Mouse (Mus musculus): ENCODE data around the gene Donson. TPM values are rescaled to one million over a fixed set of nuclear protein-coding genes. Genes with fewer than 3 reads are reported as not detected.

Donson gene
- total and polyA plus RNA-seq, 3 experiments: 25.4 to 33.9 TPM; not detected in 1

GRCm38 (mm10) chr16:91688023-91688618 is 449 bp downstream of the Donson start:
- peaks cover 6 to 12% of the 10 kb centered on the region in 2 experiments; a peak in 3 of 4 replicates for H3K4me1 ChIP-seq (ENCODE audit: control insufficient read depth in 1 of 2, insufficient read depth in 2 of 2, low read length in 2 of 2)

GRCm38 (mm10) chr16:91686369-91686768 is 2.2 kb downstream of the Donson start:
- peaks cover 6 to 12% of the 10 kb centered on the region in 2 experiments; a peak in 3 of 4 replicates for H3K4me1 ChIP-seq (ENCODE audit: control insufficient read depth in 1 of 2, insufficient read depth in 2 of 2, low read length in 2 of 2)
- no peak for DNase-seq (ENCODE audit: low read depth, low spot score)

More at GRCm38 (mm10) chr16:91688023-91688618, 449 bp downstream of the Donson start:
- H3K27me3 ChIP-seq (ENCODE audit: control insufficient read depth in 1 of 2, insufficient read depth in 2 of 2, low read length in 2 of 2): no peaks in the 10 kb centered on the region
- peaks cover 20% of the 10 kb centered on the region for H3K79me2 ChIP-seq (ENCODE audit: control insufficient read depth, insufficient read depth, low read length, poor library complexity)
- H3K4me3 ChIP-seq (ENCODE audit: control insufficient read depth in 1 of 2, insufficient read depth in 1 of 2, low read depth in 2 of 2, low read length in 2 of 2): peak overlapping the region; percentile 89 to 92
- peak overlapping the region; percentile 99 for H3K9ac ChIP-seq (ENCODE audit: control insufficient read depth, low read depth, low read length, poor library complexity, severe bottlenecking)
- H3K9me3 ChIP-seq (replicated peaks; ENCODE audit: insufficient read depth, low read length): no peaks in the 10 kb centered on the region
- TF ChIP-seq BHLHE40 (IDR thresholded peaks at IDR 0.05; ENCODE audit: borderline replicate concordance, low read depth, low read length): no peak
- no peak for TF ChIP-seq GABPA (IDR thresholded peaks at IDR 0.05; ENCODE audit: low read depth, low read length)
- no peak for TF ChIP-seq HCFC1 (IDR thresholded peaks at IDR 0.05; ENCODE audit: low read depth, low read length)
- peak overlapping the region; percentile 86 for H3K27ac ChIP-seq (ENCODE audit: control insufficient read depth, low read depth, low read length)
- DNase-seq (ENCODE audit: low read depth, low spot score): peak; percentile 46
- peaks cover 6 to 21% of the 10 kb centered on the region in 2 experiments for H3K36me3 ChIP-seq (ENCODE audit: control insufficient read depth in 1 of 2, insufficient read depth in 2 of 2, low read length in 2 of 2)

GRCm38 (mm10) chr16:91685526-91685925 is 3.0 kb downstream of the Donson start:
- DNase-seq (ENCODE audit: low read depth, low spot score): no peak
- H3K79me2 ChIP-seq (ENCODE audit: control insufficient read depth, insufficient read depth, low read length, poor library complexity): peaks cover 20% of the 10 kb centered on the region
- H3K4me1 ChIP-seq (ENCODE audit: control insufficient read depth in 1 of 2, insufficient read depth in 2 of 2, low read length in 2 of 2): peaks cover 6 to 12% of the 10 kb centered on the region in 2 experiments; a peak in 3 of 4 replicates
- no peaks in the 10 kb centered on the region for H3K27me3 ChIP-seq (ENCODE audit: control insufficient read depth in 1 of 2, insufficient read depth in 2 of 2, low read length in 2 of 2)
- H3K9ac ChIP-seq (ENCODE audit: control insufficient read depth, low read depth, low read length, poor library complexity, severe bottlenecking): no peak overlapping the region
- TF ChIP-seq TAL1 (IDR thresholded peaks at IDR 0.05; ENCODE audit: low read length) (no peak), CTCF (IDR thresholded peaks at IDR 0.05 in 2 of 3, conservative IDR thresholded peaks at IDR 0.05 in 1 of 3; ENCODE audit: control insufficient read depth in 1 of 3, insufficient read depth in 1 of 3, low read depth in 2 of 3, low read length in 3 of 3, poor library complexity in 1 of 3, severe bottlenecking in 1 of 3) (no peak), ZNF384 (IDR thresholded peaks at IDR 0.05; ENCODE audit: low read depth, low read length) (no peak), POLR2AphosphoS2 (IDR thresholded peaks at IDR 0.05; ENCODE audit: low read length) (no peak), GABPA (IDR thresholded peaks at IDR 0.05; ENCODE audit: low read depth, low read length) (no peak), ZKSCAN1 (IDR thresholded peaks at IDR 0.05; ENCODE audit: low read depth, low read length) (no peak), JUND (IDR thresholded peaks at IDR 0.05; ENCODE audit: low read depth, low read length) (no peak), MAFK (IDR thresholded peaks at IDR 0.05; ENCODE audit: borderline replicate concordance, low read depth, low read length) (no peak), BHLHE40 (IDR thresholded peaks at IDR 0.05; ENCODE audit: borderline replicate concordance, low read depth, low read length) (no peak), POLR2AphosphoS5 (IDR thresholded peaks at IDR 0.05; ENCODE audit: borderline replicate concordance, low read depth, low read length) (no peak), MYC (IDR thresholded peaks at IDR 0.05; ENCODE audit: low read depth, low read length) (no peak), E2F4 (IDR thresholded peaks at IDR 0.05; ENCODE audit: borderline replicate concordance, low read depth, low read length) (no peak), RAD21 (IDR thresholded peaks at IDR 0.05; ENCODE audit: low read depth, low read length) (no peak), ELF1 (IDR thresholded peaks at IDR 0.05; ENCODE audit: low read depth, low read length) (no peak), TCF12 (IDR thresholded peaks at IDR 0.05; ENCODE audit: low read depth, low read length) (no peak), NELFE (IDR thresholded peaks at IDR 0.05; ENCODE audit: low read depth, low read length) (no peak), MAZ (IDR thresholded peaks at IDR 0.05; ENCODE audit: low read depth, low read length) (no peak), USF2 (IDR thresholded peaks at IDR 0.05; ENCODE audit: borderline replicate concordance in 1 of 2, insufficient read depth in 1 of 2, low read depth in 1 of 2, low read length in 2 of 2) (no peak)
- peaks cover 14 to 21% of the 10 kb centered on the region in 2 experiments for H3K36me3 ChIP-seq (ENCODE audit: control insufficient read depth in 1 of 2, insufficient read depth in 2 of 2, low read length in 2 of 2)
- H3K27ac ChIP-seq (ENCODE audit: control insufficient read depth, low read depth, low read length): no peak overlapping the region
- H3K4me3 ChIP-seq (ENCODE audit: control insufficient read depth in 1 of 2, insufficient read depth in 1 of 2, low read depth in 2 of 2, low read length in 2 of 2): no peak overlapping the region
- no peaks in the 10 kb centered on the region for H3K9me3 ChIP-seq (replicated peaks; ENCODE audit: insufficient read depth, low read length)

More at GRCm38 (mm10) chr16:91686369-91686768, 2.2 kb downstream of the Donson start:
- Histone ChIP-seq H3K27me3 (ENCODE audit: control insufficient read depth in 1 of 2, insufficient read depth in 2 of 2, low read length in 2 of 2) (no peaks in the 10 kb centered on the region), H3K9me3 (replicated peaks; ENCODE audit: insufficient read depth, low read length) (no peaks in the 10 kb centered on the region), H3K36me3 (ENCODE audit: control insufficient read depth in 1 of 2, insufficient read depth in 2 of 2, low read length in 2 of 2) (peaks cover 11 to 21% of the 10 kb centered on the region in 2 experiments), H3K4me3 (ENCODE audit: control insufficient read depth in 1 of 2, insufficient read depth in 1 of 2, low read depth in 2 of 2, low read length in 2 of 2) (no peak overlapping the region), H3K9ac (ENCODE audit: control insufficient read depth, low read depth, low read length, poor library complexity, severe bottlenecking) (no peak overlapping the region), H3K79me2 (ENCODE audit: control insufficient read depth, insufficient read depth, low read length, poor library complexity) (peaks cover 20% of the 10 kb centered on the region), H3K27ac (ENCODE audit: control insufficient read depth, low read depth, low read length) (no peak overlapping the region)
- TF ChIP-seq USF1 (IDR thresholded peaks at IDR 0.05; ENCODE audit: low read depth, low read length) (no peak), MYC (IDR thresholded peaks at IDR 0.05; ENCODE audit: low read depth, low read length) (no peak), USF2 (IDR thresholded peaks at IDR 0.05; ENCODE audit: borderline replicate concordance in 1 of 2, insufficient read depth in 1 of 2, low read depth in 1 of 2, low read length in 2 of 2) (no peak), ELF1 (IDR thresholded peaks at IDR 0.05; ENCODE audit: low read depth, low read length) (no peak), NELFE (IDR thresholded peaks at IDR 0.05; ENCODE audit: low read depth, low read length) (no peak), RCOR1 (IDR thresholded peaks at IDR 0.05; ENCODE audit: low read depth, low read length) (no peak)
